Mouse (Mus musculus) ovary, adult 18-20 months (tissue): ENCODE results near the gene Onecut3.
A peak's percentile ranks its signal among the peaks of the same experiment; 100 is the strongest.

Experiments used
- DNase-seq: peaks from one replicate; pipeline ENCODE4 v3.0.0; 2022; ENCODE audit warnings: low spot score, mixed read lengths

Onecut3 gene

GRCm38 (mm10) chr10:80503599-80504220 lies 9.1 kb downstream of the Onecut3 start:
- no peak for DNase-seq

GRCm38 (mm10) chr10:80504724-80505123 lies 10.1 kb downstream of the Onecut3 start:
- no peak for DNase-seq

GRCm38 (mm10) chr10:80506222-80506621 lies 11.6 kb downstream of the Onecut3 start:
- DNase-seq, result no peak

- peak; percentile 44 for DNase-seq
Observed at GRCm38 (mm10) chr10:80509412-80510272, 15.0 kb downstream of the Onecut3 start.

GRCm38 (mm10) chr10:80510273-80510660 lies 15.6 kb downstream of the Onecut3 start:
- no peak for DNase-seq

- no peak for DNase-seq
Observed at GRCm38 (mm10) chr10:80513739-80514138, 19.1 kb downstream of the Onecut3 start.

- DNase-seq, result no peak
Observed at GRCm38 (mm10) chr10:80519287-80519686, 24.7 kb downstream of the Onecut3 start.

GRCm38 (mm10) chr10:80523299-80523698 lies 28.7 kb downstream of the Onecut3 start:
- DNase-seq, result no peak

GRCm38 (mm10) chr10:80526172-80526571 lies 31.5 kb downstream of the Onecut3 start:
- DNase-seq, result no peak

GRCm38 (mm10) chr10:80532783-80533182 lies 38.1 kb downstream of the Onecut3 start:
- no peak for DNase-seq

GRCm38 (mm10) chr10:80533704-80534103 lies 39.1 kb downstream of the Onecut3 start:
- peak; percentile 68 for DNase-seq

GRCm38 (mm10) chr10:80535071-80535470 lies 40.4 kb downstream of the Onecut3 start:
- no peak for DNase-seq

- DNase-seq, result no peak
Observed at GRCm38 (mm10) chr10:80535711-80536110, 41.1 kb downstream of the Onecut3 start.

- no peak for DNase-seq
Observed at GRCm38 (mm10) chr10:80538180-80538579, 43.5 kb downstream of the Onecut3 start.

- peak; percentile 80 for DNase-seq
Observed at GRCm38 (mm10) chr10:80538710-80539394, 44.2 kb downstream of the Onecut3 start, which contains the start of gene Atp8b3. Atp8b3 (minus strand) TSS chr10:80539124.

GRCm38 (mm10) chr10:80539493-80539892 lies 44.9 kb downstream of the Onecut3 start:
- no peak for DNase-seq

- DNase-seq, result no peak
Observed at GRCm38 (mm10) chr10:80543873-80544272, 49.2 kb downstream of the Onecut3 start.

GRCm38 (mm10) chr10:80545590-80545989 lies 51.0 kb downstream of the Onecut3 start:
- DNase-seq, result no peak

GRCm38 (mm10) chr10:80546945-80547344 lies 52.3 kb downstream of the Onecut3 start:
- no peak for DNase-seq

- DNase-seq, result no peak
Observed at GRCm38 (mm10) chr10:80547539-80547938, 52.9 kb downstream of the Onecut3 start.

- DNase-seq, result peak; percentile 87
Observed at GRCm38 (mm10) chr10:80548428-80549006, 53.9 kb downstream of the Onecut3 start.

GRCm38 (mm10) chr10:80549279-80549678 lies 54.6 kb downstream of the Onecut3 start:
- DNase-seq, result peak; percentile 58
